Mouse (Mus musculus) heart, embryonic 10.5 days (tissue): ENCODE measurements around the gene Mtfr1l. TPM values are rescaled to one million over a fixed set of nuclear protein-coding genes. Genes with fewer than 3 reads are reported as not detected.

Experiments used
- DNase-seq: peaks from one replicate; pipeline ENCODE4 v3.0.0-alpha.2; 2017; ENCODE audit warnings: low spot score
- H3K27ac ChIP-seq: fragments of 300-500 bp; sonication (generic); 2 replicates; pipeline ENCODE4 v1.5.1; 2016; ENCODE audit warnings: mild to moderate bottlenecking
- H3K27me3 ChIP-seq: fragments of 300-500 bp; sonication (generic); 2 replicates; pipeline ENCODE4 v1.6.1; 2016; ENCODE audit warnings: mild to moderate bottlenecking; ENCODE audit not compliant: poor library complexity, insufficient read depth, severe bottlenecking
- H3K36me3 ChIP-seq: fragments of 300-500 bp; sonication (generic); 2 replicates; pipeline ENCODE4 v1.6.1; 2016; ENCODE audit warnings: mild to moderate bottlenecking, moderate library complexity
- H3K4me1 ChIP-seq: fragments of 300-500 bp; sonication (generic); 2 replicates; pipeline ENCODE4 v1.6.1; 2016; ENCODE audit warnings: mild to moderate bottlenecking
- H3K4me3 ChIP-seq: fragments of 300-500 bp; sonication (generic); 2 replicates; pipeline ENCODE4 v1.5.1; 2016; ENCODE audit warnings: mild to moderate bottlenecking, moderate library complexity
- H3K9me3 ChIP-seq: fragments of 300-500 bp; sonication (generic); 2 replicates; pipeline ENCODE4 v1.6.1; 2016; ENCODE audit warnings: mild to moderate bottlenecking, moderate library complexity
- WGBS: fragments of 180-500 bp; shearing (Covaris S2); methylation state at CpG from one replicate; pipeline ENCODE4 v1.1.7; 2016; 5-methylcytosine and 5-hydroxymethylcytosine counted together
- polyA plus RNA-seq: library from polyadenylated mRNA; unstranded; fragments of >200 nt; fragmentation: Nextera tagmentation; extraction: Ambion mirVana; gene quantifications from 2 replicates; pipeline ENCODE4 v1.2.1, GENCODE M21; 2016

Gene Mtfr1l
- polyA plus RNA-seq, 1 experiment from 2014 or later: 155 TPM

DNA sequence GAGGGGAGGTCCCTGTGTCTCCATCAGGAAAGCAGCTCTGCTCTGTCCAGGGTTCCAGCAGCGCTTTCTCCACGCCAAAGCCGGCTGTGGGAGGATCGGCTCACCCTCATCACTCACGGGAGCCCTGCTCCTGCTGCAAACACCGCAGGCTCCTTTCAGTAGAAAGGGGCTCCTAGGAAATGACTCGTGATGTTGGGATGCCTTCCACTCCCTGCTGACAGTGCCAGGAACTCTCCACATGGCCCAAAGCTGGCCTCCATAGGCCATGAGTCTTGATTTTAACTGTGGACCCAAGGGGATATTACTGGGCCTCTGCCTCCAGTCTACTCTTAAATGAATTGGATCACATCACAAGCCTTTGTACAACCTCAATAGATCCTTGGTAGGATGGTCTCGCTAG lies 34.6 kb upstream of the Mtfr1l start:
- peaks cover 80% of the 10 kb centered on the region for H3K36me3 ChIP-seq
- DNase-seq: no peak
- H3K9me3 ChIP-seq: 0 out of 2 replicates have a peak, but pooled peaks cover 3% of the 10 kb centered on the region

GRCm38 (mm10) chr4:134569205-134569604 lies 34.0 kb upstream of the Mtfr1l start:
- no peak overlapping the region for H3K27ac ChIP-seq
- 70% methylated on average over 6 of the region's 6 CpGs for WGBS
- H3K4me3 ChIP-seq: no peak overlapping the region
- no peak for DNase-seq
- peaks cover 80% of the 10 kb centered on the region for H3K36me3 ChIP-seq
- H3K4me1 ChIP-seq: peaks cover 10% of the 10 kb centered on the region
- no peaks in the 10 kb centered on the region; the same call in 1 of the 2 replicates for H3K27me3 ChIP-seq
- 0 out of 2 replicates have a peak, but pooled peaks cover under 1% of the 10 kb centered on the region for H3K9me3 ChIP-seq

More for the DNA sequence above, 34.6 kb upstream of the Mtfr1l start:
- Histone ChIP-seq H3K4me3 (no peak overlapping the region), H3K27me3 (no peaks in the 10 kb centered on the region; the same call in 1 of the 2 replicates), H3K27ac (no peak overlapping the region), H3K4me1 (peaks cover 10% of the 10 kb centered on the region)
- 80% methylated on average over 8 of the region's 8 CpGs for WGBS

- Histone ChIP-seq H3K36me3 (peaks cover 82% of the 10 kb centered on the region), H3K27ac (no peak overlapping the region), H3K27me3 (no peaks in the 10 kb centered on the region; the same call in 1 of the 2 replicates), H3K4me1 (peaks cover 8% of the 10 kb centered on the region), H3K9me3 (no peaks in the 10 kb centered on the region), H3K4me3 (no peak overlapping the region)
- 49% methylated on average over 19 of the region's 19 CpGs for WGBS
- DNase-seq: no peak
Measured at GRCm38 (mm10) chr4:134567377-134568226, 32.4 kb upstream of the Mtfr1l start.

GRCm38 (mm10) chr4:134564093-134564492 lies 28.9 kb upstream of the Mtfr1l start:
- DNase-seq: no peak
- no peak overlapping the region for H3K27ac ChIP-seq
- no peak overlapping the region for H3K4me3 ChIP-seq
- H3K27me3 ChIP-seq: no peaks in the 10 kb centered on the region; the same call in 1 of the 2 replicates
- 84% methylated on average over 6 of the region's 6 CpGs for WGBS
- peaks cover 76% of the 10 kb centered on the region for H3K36me3 ChIP-seq
- 0 out of 2 replicates have a peak, but pooled peaks cover 8% of the 10 kb centered on the region for H3K4me1 ChIP-seq
- no peaks in the 10 kb centered on the region for H3K9me3 ChIP-seq

GRCm38 (mm10) chr4:134563624-134564023 lies 28.4 kb upstream of the Mtfr1l start:
- Histone ChIP-seq H3K36me3 (peaks cover 71% of the 10 kb centered on the region), H3K4me1 (peaks cover 8% of the 10 kb centered on the region), H3K27ac (no peak overlapping the region), H3K27me3 (no peaks in the 10 kb centered on the region), H3K4me3 (no peak overlapping the region), H3K9me3 (no peaks in the 10 kb centered on the region)
- WGBS: 77% methylated on average over 15 of the region's 16 CpGs
- no peak for DNase-seq

GRCm38 (mm10) chr4:134562014-134562413 lies 26.8 kb upstream of the Mtfr1l start:
- WGBS: 85% methylated on average over 2 of the region's 2 CpGs
- Histone ChIP-seq H3K27ac (no peak overlapping the region), H3K4me3 (no peak overlapping the region), H3K36me3 (peaks cover 57% of the 10 kb centered on the region), H3K9me3 (no peaks in the 10 kb centered on the region), H3K27me3 (no peaks in the 10 kb centered on the region), H3K4me1 (peaks cover 18% of the 10 kb centered on the region)
- DNase-seq: no peak

GRCm38 (mm10) chr4:134560699-134561098 lies 25.5 kb upstream of the Mtfr1l start:
- Histone ChIP-seq H3K27me3 (no peaks in the 10 kb centered on the region), H3K36me3 (peaks cover 45% of the 10 kb centered on the region), H3K4me1 (peaks cover 23% of the 10 kb centered on the region), H3K4me3 (no peak overlapping the region), H3K27ac (no peak overlapping the region), H3K9me3 (no peaks in the 10 kb centered on the region)
- no peak for DNase-seq
- 88% methylated on average over 8 of the region's 8 CpGs for WGBS

DNA sequence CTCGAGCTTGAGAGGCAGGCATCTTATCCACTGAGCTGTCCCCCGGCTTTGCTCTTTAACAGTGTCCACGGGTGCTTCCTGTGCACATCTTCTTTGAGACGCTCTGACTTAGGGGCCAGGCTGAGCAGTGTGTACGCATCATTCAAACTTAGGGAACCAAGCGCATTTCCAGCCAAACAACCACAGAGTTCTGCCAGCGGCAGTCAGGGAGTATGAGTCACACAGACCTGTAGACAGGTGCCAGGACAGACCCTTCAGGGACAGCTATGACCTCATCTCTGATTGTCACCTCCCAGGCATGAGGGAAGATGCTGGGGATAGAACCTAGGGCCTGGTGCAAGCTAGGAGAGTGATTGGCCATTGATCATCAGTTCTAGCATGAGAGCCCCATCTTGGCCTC lies 24.0 kb upstream of the Mtfr1l start:
- Histone ChIP-seq H3K27me3 (no peaks in the 10 kb centered on the region), H3K4me1 (peaks cover 23% of the 10 kb centered on the region), H3K27ac (no peak overlapping the region), H3K4me3 (no peak overlapping the region), H3K9me3 (no peaks in the 10 kb centered on the region), H3K36me3 (peaks cover 29% of the 10 kb centered on the region)
- WGBS: 87% methylated on average over 7 of the region's 7 CpGs
- DNase-seq: no peak

- no peak for DNase-seq
- WGBS: 63% methylated on average over 9 of the region's 9 CpGs
- Histone ChIP-seq H3K36me3 (peaks cover 24% of the 10 kb centered on the region), H3K4me3 (no peak overlapping the region), H3K27ac (peak overlapping the region; percentile 53; the same call in 1 of the 2 replicates), H3K9me3 (no peaks in the 10 kb centered on the region), H3K4me1 (peaks cover 23% of the 10 kb centered on the region), H3K27me3 (no peaks in the 10 kb centered on the region)
Measured at GRCm38 (mm10) chr4:134558570-134559113, 23.5 kb upstream of the Mtfr1l start.

- Histone ChIP-seq H3K27ac (0 out of 2 replicates have a peak overlapping the region, but pooled peaks have one; percentile 29), H3K36me3 (peaks cover 19% of the 10 kb centered on the region), H3K9me3 (no peaks in the 10 kb centered on the region), H3K27me3 (no peaks in the 10 kb centered on the region), H3K4me3 (no peak overlapping the region), H3K4me1 (peaks cover 23% of the 10 kb centered on the region)
- DNase-seq: no peak
- 19% methylated on average over 16 of the region's 16 CpGs for WGBS
Measured at GRCm38 (mm10) chr4:134557626-134558249, 22.6 kb upstream of the Mtfr1l start.

DNA sequence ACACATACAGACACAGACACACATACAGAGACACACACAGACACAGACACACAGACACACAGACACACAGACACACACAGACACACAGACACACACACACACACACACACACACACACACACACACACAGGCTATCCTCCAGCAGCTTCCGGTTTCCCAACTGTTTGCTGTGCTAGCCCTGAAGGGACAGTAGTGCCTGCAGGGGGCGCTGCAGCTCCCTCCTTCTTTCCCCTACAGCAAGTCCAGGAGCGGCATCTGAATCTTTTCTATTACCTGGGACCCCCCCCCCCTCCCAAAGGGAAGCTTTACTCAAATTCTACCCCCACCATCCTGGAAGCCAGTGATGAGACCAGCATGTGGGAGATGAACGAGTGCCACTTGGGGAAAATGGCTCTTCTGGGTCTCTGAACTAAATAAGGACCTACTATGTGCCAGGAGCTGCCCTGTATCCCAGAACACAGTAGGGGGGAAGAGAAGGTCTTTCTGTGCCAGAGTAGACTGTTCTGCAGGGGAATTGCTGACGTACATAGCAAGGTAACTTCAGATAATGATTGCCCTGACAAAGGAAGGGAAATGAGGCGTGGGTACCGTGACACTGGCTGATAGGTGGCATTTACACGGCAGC lies 20.9 kb upstream of the Mtfr1l start:
- H3K27me3 ChIP-seq: no peaks in the 10 kb centered on the region
- WGBS: 68% methylated on average over 8 of the region's 8 CpGs

DNA sequence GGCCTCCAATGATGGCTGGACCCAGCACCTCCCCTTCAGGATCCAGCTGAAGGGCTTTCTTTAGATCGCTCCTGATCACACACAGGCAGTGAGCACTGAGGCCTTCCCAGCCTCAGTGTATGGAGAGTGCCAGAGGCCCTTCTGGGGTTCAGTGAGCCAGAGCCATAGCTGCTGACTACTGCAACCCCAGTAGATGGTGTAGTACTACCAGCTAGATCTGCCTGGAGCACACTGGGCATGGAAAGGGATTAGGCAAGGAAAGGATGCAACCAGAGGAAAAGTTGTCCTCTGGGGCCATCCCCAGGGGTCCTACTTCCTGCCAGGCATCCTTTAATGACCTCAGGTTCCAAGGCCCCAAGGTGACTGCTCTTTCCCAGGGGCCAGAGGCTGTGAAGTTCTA lies 18.4 kb upstream of the Mtfr1l start:
- no peak for DNase-seq
- Histone ChIP-seq H3K9me3 (peaks cover 7% of the 10 kb centered on the region; the same call in 1 of the 2 replicates), H3K27ac (no peak overlapping the region), H3K36me3 (peaks cover 22% of the 10 kb centered on the region), H3K4me1 (peaks cover 37% of the 10 kb centered on the region), H3K27me3 (no peaks in the 10 kb centered on the region), H3K4me3 (no peak overlapping the region)
- 65% methylated on average over 1 of the region's 1 CpGs for WGBS

More for the DNA sequence above, 20.9 kb upstream of the Mtfr1l start:
- H3K27ac ChIP-seq: no peak overlapping the region
- DNase-seq: no peak
- no peak overlapping the region for H3K4me3 ChIP-seq
- H3K9me3 ChIP-seq: no peaks in the 10 kb centered on the region
- H3K36me3 ChIP-seq: peaks cover 8% of the 10 kb centered on the region; the same call in 1 of the 2 replicates
- peaks cover 34% of the 10 kb centered on the region for H3K4me1 ChIP-seq
